Mouse (Mus musculus) MEL-GATA-1-ER (cell line): ENCODE measurements around the gene Kcna2.

ENCODE experiments used
- DNase-seq: peaks from one replicate; pipeline ENCODE4 v3.0.0-alpha.2; 2012; ENCODE audit warnings: low read depth; ENCODE audit errors: extremely low read depth

Gene Kcna2

GRCm38 (mm10) chr3:107101787-107102651 is 1.1 kb downstream of the Kcna2 start:
- no peak for DNase-seq

- no peak for DNase-seq
Observed at GRCm38 (mm10) chr3:107103041-107103440, 2.1 kb downstream of the Kcna2 start.

GRCm38 (mm10) chr3:107103462-107103861 is 2.5 kb downstream of the Kcna2 start:
- no peak for DNase-seq

- no peak for DNase-seq
Observed at GRCm38 (mm10) chr3:107105986-107106385, 5.0 kb downstream of the Kcna2 start.

- no peak for DNase-seq
Observed at GRCm38 (mm10) chr3:107112498-107112897, 11.6 kb downstream of the Kcna2 start.

- no peak for DNase-seq
Observed at GRCm38 (mm10) chr3:107112932-107113659, 12.2 kb downstream of the Kcna2 start.

- no peak for DNase-seq
Observed at GRCm38 (mm10) chr3:107113771-107114737, 13.1 kb downstream of the Kcna2 start.

GRCm38 (mm10) chr3:107114941-107115340 is 14.0 kb downstream of the Kcna2 start:
- no peak for DNase-seq

- no peak for DNase-seq
Observed at GRCm38 (mm10) chr3:107115746-107116145, 14.8 kb downstream of the Kcna2 start.

- no peak for DNase-seq
Observed at GRCm38 (mm10) chr3:107119864-107120564, 19.1 kb downstream of the Kcna2 start.

- DNase-seq, result no peak
Observed at GRCm38 (mm10) chr3:107122306-107122705, 21.4 kb downstream of the Kcna2 start.

- no peak for DNase-seq
Observed at GRCm38 (mm10) chr3:107127667-107128066, 26.7 kb downstream of the Kcna2 start.

GRCm38 (mm10) chr3:107128421-107128820 is 27.5 kb downstream of the Kcna2 start:
- no peak for DNase-seq

- DNase-seq, result no peak
Observed at GRCm38 (mm10) chr3:107129251-107129650, 28.3 kb downstream of the Kcna2 start.

- DNase-seq, result no peak
Observed at GRCm38 (mm10) chr3:107130661-107131326, 29.8 kb downstream of the Kcna2 start.

- no peak for DNase-seq
Observed at GRCm38 (mm10) chr3:107131846-107132245, 30.9 kb downstream of the Kcna2 start.

GRCm38 (mm10) chr3:107132651-107133050 is 31.7 kb downstream of the Kcna2 start:
- DNase-seq, result no peak

GRCm38 (mm10) chr3:107134457-107134856 is 33.5 kb downstream of the Kcna2 start:
- DNase-seq, result no peak

GRCm38 (mm10) chr3:107147126-107147525 is 46.2 kb downstream of the Kcna2 start:
- DNase-seq, result no peak

GRCm38 (mm10) chr3:107149006-107149405 is 48.1 kb downstream of the Kcna2 start:
- DNase-seq, result no peak
